Mouse (Mus musculus) forebrain, embryonic 10.5 days (tissue): ENCODE data around the gene Igdcc4. TPM values are rescaled to one million over a fixed set of nuclear protein-coding genes. Genes with fewer than 3 reads are reported as not detected.

Experiments
- DNase-seq: peaks from one replicate; pipeline ENCODE4 v3.0.0-alpha.2; 2017; ENCODE audit warnings: low spot score; ENCODE audit errors: extremely low spot score
- H3K27ac ChIP-seq: fragments of 300-500 bp; sonication (generic); 2 replicates; pipeline ENCODE4 v1.5.1; 2016; ENCODE audit warnings: mild to moderate bottlenecking
- H3K27me3 ChIP-seq: fragments of 300-500 bp; sonication (generic); 2 replicates; pipeline ENCODE4 v1.6.1; 2016; ENCODE audit warnings: mild to moderate bottlenecking; ENCODE audit not compliant: poor library complexity, severe bottlenecking
- H3K36me3 ChIP-seq: fragments of 300-500 bp; sonication (generic); replicated peaks from 2 replicates; pipeline ENCODE4 v1.6.1; 2016; ENCODE audit warnings: mild to moderate bottlenecking, moderate library complexity
- H3K4me1 ChIP-seq: fragments of 300-500 bp; sonication (generic); 2 replicates; pipeline ENCODE4 v1.6.1; 2016
- H3K4me3 ChIP-seq: fragments of 300-500 bp; sonication (generic); 2 replicates; pipeline ENCODE4 v1.5.1; 2016; ENCODE audit warnings: mild to moderate bottlenecking, moderate library complexity
- H3K9me3 ChIP-seq: fragments of 300-500 bp; sonication (generic); 2 replicates; pipeline ENCODE4 v1.6.1; 2016; ENCODE audit warnings: mild to moderate bottlenecking, moderate library complexity
- WGBS: fragments of 180-500 bp; shearing (Covaris S2); methylation state at CpG from one replicate; pipeline ENCODE4 v1.1.7; 2016; 5-methylcytosine and 5-hydroxymethylcytosine counted together
- polyA plus RNA-seq: library from polyadenylated mRNA; unstranded; fragments of >200 nt; fragmentation: Nextera tagmentation; extraction: Ambion mirVana; gene quantifications from 2 replicates; pipeline ENCODE4 v1.2.1, GENCODE M21; 2016

Gene Igdcc4
- polyA plus RNA-seq, 1 experiment from 2014 or later = 8.0 TPM

DNA sequence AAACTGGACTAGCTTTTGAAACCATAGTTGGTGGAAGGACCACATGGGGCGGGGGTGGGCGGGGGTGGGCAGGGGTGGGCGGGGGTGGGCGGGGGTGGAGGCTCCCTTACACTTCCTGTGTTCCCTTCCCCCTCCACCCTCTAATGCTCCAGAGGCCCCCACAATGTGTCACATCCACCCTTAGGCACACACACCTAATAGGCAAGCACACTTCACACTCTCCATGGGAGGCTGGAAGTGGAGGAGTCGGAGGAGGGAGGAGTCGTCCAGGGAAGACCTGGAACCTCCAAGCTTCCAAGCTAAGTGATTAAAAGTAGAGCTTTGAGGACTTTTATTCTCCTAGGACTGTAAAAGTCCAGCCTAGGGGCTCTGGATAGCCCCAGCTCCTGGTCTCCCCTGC is 67.2 kb downstream of the Igdcc4 start:
- peak overlapping the region; percentile 4; the same call in 1 of the 2 replicates for H3K4me3 ChIP-seq
- peaks cover 85% of the 10 kb centered on the region for H3K4me1 ChIP-seq
- DNase-seq = no peak
- H3K9me3 ChIP-seq = no peaks in the 10 kb centered on the region; the same call in 1 of the 2 replicates
- peaks cover 83% of the 10 kb centered on the region for H3K36me3 ChIP-seq
- peak overlapping the region; percentile 75 for H3K27ac ChIP-seq
- 64% methylated on average over 6 of the region's 6 CpGs for WGBS
- H3K27me3 ChIP-seq = no peaks in the 10 kb centered on the region

DNA sequence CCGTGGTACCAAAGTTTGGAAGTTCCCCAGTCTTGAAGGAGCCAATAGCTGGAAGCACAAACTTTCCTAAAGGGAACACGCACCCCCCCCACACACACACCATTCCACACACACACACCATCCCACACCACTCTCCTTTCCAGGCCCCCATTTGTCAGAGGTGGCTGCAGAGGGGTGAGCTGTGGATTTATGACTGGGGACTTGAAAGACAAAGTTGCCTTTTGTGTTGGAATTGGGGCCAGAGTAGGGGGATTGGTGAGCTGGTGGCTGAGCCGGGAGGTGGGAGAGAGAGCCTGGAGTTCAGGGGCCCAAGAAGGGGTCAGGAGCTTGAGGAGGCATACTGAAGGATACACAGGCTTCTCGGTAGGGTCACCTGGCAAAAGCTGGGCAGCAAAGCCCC is 67.7 kb downstream of the Igdcc4 start:
- H3K27ac ChIP-seq = peak overlapping the region; percentile 75
- H3K36me3 ChIP-seq = peaks cover 85% of the 10 kb centered on the region
- peaks cover 85% of the 10 kb centered on the region for H3K4me1 ChIP-seq

DNA sequence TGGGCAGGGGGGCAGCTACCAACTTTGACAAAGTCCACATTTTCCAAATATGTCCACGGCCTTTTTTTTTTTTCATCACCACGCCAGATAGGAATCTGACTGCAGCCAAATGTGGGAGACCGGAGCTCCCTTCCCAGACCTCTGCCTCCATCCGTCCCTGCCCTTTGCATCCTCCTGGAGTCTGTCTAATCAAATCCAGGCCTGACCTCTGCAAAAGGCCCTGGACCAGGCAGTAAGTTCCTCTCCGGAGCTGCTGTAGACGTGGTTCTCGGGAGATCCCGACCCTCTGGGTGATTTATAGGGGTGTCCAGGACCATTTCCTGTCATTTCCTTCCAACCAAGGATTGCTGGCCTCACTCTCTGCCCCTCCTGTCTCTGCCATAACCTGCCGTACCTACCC is 71.4 kb downstream of the Igdcc4 start:
- no peak overlapping the region for H3K4me3 ChIP-seq
- peaks cover 89% of the 10 kb centered on the region for H3K36me3 ChIP-seq
- H3K27me3 ChIP-seq = peaks cover under 1% of the 10 kb centered on the region; the same call in 1 of the 2 replicates
- H3K4me1 ChIP-seq = peaks cover 86% of the 10 kb centered on the region
- 67% methylated on average over 9 of the region's 9 CpGs for WGBS
- no peaks in the 10 kb centered on the region for H3K9me3 ChIP-seq
- DNase-seq = no peak
- H3K27ac ChIP-seq = peak overlapping the region; percentile 67

More for the DNA sequence above, 67.7 kb downstream of the Igdcc4 start:
- H3K27me3 ChIP-seq = no peaks in the 10 kb centered on the region
- no peaks in the 10 kb centered on the region; the same call in 1 of the 2 replicates for H3K9me3 ChIP-seq
- no peak for DNase-seq
- peak overlapping the region; percentile 4; the same call in 1 of the 2 replicates for H3K4me3 ChIP-seq
- WGBS = 47% methylated on average over 4 of the region's 4 CpGs

DNA sequence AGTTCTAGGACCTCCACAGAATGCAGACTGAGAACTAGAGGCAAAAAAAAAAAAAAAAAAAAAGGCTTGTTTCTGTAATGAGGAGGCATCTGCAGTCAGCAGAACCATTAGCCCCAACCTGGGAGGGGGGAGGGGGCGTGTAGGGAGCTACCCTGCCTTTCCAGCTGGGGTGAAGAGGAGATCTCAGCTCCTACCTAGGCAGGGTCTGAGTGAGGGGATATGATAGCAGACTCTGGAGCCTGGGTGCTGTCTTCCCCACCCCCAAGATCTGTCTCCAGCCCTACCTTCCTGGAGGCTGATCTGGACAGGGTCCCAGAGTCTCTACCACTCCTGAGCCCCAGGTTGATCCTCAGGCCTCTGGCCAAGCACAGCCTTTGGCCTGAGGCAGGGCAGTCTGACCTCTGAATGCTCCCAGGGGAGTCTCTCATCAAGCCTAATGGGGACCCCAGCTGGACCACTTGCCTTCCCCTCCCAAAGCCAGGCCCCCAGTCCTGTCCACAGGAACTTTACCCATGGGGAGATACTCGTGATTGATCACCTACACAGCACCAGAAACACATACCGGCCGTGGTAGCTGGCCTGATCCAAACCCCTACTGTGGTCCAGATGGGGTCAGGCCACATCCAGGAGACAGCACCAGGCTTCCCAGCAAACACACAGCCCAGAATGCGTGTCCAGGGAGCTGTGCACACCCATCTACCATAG is 74.1 kb downstream of the Igdcc4 start:
- Histone ChIP-seq H3K27ac (peak overlapping the region; percentile 92), H3K36me3 (peaks cover 93% of the 10 kb centered on the region), H3K4me3 (peak overlapping the region; percentile 34), H3K4me1 (peaks cover 88% of the 10 kb centered on the region), H3K9me3 (no peaks in the 10 kb centered on the region), H3K27me3 (peaks cover 14% of the 10 kb centered on the region; the same call in 1 of the 2 replicates)
- no peak for DNase-seq
- 20% methylated on average over 5 of the region's 5 CpGs for whole genome bisulfite sequencing

DNA sequence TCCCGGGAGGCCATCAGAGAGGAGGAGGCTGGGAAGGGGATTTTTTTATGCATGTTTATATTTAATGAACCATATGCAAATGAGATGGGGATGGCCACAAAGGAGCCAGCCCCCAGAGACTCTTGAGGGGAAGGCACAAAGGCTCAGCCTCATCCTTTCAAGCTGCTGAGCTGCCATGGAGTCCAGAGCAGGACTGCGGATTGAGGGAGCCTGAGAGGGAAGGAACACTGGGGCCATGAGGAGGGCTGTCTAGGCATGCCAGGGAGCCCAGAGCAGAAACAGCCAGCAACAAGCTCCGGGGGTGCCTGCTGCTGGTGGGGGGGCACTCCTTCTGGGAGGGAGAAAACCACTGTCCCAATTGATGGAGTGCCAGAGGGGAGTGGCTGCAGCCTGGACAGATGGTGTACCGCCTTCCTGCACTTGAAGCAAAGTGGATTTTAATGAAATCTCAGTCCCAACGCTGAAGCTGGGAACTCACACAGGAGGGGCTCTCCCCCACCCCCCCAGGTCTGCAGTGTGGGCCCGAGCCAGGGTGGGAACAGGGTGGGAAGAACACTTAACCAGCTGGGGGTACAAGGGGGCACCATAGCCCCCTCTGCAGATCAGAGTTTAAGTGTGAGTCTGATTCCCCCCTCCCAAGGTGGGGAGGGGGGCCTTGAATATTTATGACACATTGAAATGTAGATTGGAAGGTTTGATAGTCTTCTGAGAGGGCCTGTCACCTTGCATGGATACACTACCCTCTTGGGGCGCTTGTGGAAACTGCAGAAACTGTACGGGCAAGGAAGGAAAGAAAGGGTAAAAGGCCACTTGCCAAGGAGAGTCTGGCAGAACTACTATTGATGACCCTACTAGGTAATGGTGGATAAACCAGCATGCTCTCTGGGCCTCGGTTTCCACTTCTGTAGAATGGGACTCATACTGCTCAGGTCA is 74.9 kb downstream of the Igdcc4 start:
- Histone ChIP-seq H3K9me3 (no peaks in the 10 kb centered on the region), H3K4me1 (peaks cover 96% of the 10 kb centered on the region), H3K27ac (peak overlapping the region; percentile 92), H3K4me3 (peak overlapping the region; percentile 34), H3K27me3 (peaks cover 22% of the 10 kb centered on the region; the same call in 1 of the 2 replicates), H3K36me3 (peaks cover 93% of the 10 kb centered on the region)
- WGBS = 34% methylated on average over 9 of the region's 9 CpGs
- peak; percentile 57 for DNase-seq

DNA sequence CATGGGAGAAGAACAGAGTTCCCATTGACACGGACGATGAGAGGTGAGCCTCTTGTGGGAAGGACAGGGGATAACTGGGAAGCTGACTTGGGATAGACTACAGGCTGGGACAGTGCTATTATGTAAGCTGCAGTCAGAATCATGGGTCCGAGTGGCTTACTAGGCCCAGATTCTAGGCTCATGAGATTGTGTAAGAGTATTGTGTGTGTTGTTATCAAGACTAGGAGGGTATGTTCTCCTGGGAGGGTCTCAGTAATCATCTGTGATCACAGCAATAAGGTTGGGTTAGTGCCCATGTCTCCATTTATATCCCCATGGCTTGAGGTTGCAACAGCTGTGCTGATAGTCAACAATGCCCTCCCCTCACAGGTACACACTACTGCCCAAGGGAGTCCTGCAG is 76.2 kb downstream of the Igdcc4 start:
- Histone ChIP-seq H3K4me3 (peak overlapping the region; percentile 39), H3K4me1 (peaks cover 100% of the 10 kb centered on the region)
- 81% methylated on average over 3 of the region's 3 CpGs for WGBS

DNA sequence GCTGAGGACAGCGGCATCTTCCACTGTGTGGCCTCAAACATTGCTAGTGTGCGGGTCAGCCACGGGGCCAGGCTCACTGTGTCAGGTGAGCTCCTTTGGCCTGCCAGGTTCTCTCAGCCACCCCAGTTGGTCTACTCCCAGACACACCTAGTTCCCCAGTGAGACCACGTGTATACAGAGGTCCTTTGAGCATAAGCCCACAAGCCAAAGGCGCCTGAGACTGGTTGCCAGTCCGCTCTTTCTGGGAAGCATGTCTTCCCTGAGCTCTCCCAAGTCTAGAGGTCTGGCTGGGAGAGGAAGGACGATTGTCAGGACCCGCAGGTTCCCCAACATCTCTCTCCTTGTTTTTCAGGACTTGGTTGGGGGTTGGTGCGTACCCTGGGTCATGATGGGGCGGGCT is 76.6 kb downstream of the Igdcc4 start:
- peak overlapping the region; percentile 92 for H3K27ac ChIP-seq
- no peak for DNase-seq
- H3K9me3 ChIP-seq = no peaks in the 10 kb centered on the region
- WGBS = 31% methylated on average over 10 of the region's 10 CpGs
- H3K4me3 ChIP-seq = peak overlapping the region; percentile 39
- peaks cover 34% of the 10 kb centered on the region for H3K27me3 ChIP-seq
- peaks cover 100% of the 10 kb centered on the region for H3K4me1 ChIP-seq
- H3K36me3 ChIP-seq = peaks cover 94% of the 10 kb centered on the region

More for the DNA sequence above, 76.2 kb downstream of the Igdcc4 start:
- DNase-seq = no peak
- Histone ChIP-seq H3K27me3 (peaks cover 30% of the 10 kb centered on the region), H3K27ac (peak overlapping the region; percentile 92), H3K9me3 (no peaks in the 10 kb centered on the region), H3K36me3 (peaks cover 94% of the 10 kb centered on the region)

DNA sequence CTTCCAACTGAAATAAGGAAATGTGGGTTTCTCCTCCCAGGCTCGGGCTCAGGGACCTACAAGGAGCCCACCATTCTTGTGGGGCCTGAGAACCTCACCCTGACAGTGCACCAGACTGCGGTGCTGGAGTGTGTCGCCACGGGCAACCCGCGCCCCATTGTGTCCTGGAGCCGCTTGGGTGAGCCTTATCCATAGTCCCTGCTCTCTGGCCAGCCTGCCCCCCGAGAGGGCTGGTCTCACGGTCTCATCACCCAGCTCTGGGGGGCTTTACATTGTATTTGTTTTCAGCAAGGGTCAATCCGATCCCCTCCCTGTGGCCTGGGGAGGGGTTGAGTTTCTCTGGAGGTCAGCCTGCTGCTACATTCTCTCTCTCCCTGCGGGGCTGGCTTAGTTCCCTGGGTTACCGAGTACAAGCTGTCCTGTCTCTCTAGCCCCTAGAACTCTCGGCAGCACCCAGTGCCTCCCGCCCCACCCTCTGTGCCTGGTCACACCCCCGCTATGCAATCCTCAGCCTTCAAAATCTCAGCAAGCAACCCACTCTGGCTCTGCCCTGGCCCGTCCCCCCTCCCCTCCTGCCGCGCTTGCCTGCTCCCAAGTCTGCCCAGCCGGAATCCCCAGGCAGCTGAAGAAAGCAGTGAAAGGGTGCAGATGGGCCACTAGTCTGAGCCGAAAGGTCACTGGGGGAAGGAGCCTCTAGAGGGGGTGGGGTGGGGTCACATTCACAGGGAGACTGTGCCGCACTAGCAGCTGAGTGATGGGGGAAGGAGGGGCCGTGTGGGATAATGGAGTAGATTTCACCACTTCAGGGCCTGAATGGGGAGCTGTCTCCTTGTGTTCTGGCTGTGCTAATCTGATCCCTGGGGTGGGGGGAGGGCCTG is 77.3 kb downstream of the Igdcc4 start:
- H3K9me3 ChIP-seq = no peaks in the 10 kb centered on the region
- H3K27ac ChIP-seq = peak overlapping the region; percentile 92
- peak; percentile 84 for DNase-seq
- H3K4me1 ChIP-seq = peaks cover 94% of the 10 kb centered on the region
- peak overlapping the region; percentile 39 for H3K4me3 ChIP-seq
- H3K36me3 ChIP-seq = peaks cover 94% of the 10 kb centered on the region
- under 1% methylated on average over 22 of the region's 22 CpGs for WGBS
- H3K27me3 ChIP-seq = peaks cover 34% of the 10 kb centered on the region

DNA sequence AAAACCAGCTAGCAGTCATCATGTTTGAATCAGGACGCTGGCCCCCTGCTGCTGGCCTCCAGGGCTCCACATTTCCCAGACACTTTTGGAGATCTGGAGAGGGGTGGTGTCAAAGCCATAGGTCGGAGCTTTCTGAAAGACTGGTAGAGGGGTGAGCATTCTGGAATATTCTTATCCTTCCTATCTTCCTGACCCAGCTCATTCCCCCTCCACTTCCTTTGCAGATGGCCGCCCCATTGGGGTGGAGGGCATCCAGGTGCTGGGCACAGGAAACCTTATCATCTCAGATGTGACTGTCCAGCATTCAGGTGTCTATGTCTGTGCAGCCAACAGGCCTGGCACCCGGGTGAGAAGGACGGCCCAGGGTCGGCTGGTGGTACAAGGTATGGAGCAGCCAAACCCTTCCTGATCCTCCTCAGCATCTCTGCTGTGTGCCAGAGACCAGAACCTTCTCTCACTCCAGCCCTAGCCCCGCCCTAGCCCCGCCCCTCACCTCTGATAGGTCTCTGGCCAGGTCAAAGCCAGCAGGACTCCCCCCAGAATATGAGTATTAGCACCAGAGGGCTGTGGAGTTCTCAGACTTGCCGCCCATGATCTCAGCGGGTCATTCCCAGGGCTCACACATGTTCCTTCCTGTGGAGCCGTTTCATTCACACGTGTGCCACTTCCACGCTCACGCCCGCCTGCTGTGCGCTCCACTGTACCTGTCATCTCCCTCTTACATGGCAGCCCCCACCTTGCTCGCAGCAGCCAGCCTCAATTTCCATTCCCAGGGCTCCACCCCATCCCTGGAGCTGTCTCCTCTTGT is 78.7 kb downstream of the Igdcc4 start:
- 36% methylated on average over 17 of the region's 17 CpGs for WGBS
- peaks cover 95% of the 10 kb centered on the region for H3K36me3 ChIP-seq
- H3K4me1 ChIP-seq = peaks cover 82% of the 10 kb centered on the region
- H3K27me3 ChIP-seq = peaks cover 36% of the 10 kb centered on the region
- no peaks in the 10 kb centered on the region for H3K9me3 ChIP-seq
- peak overlapping the region; percentile 92 for H3K27ac ChIP-seq
- no peak overlapping the region for H3K4me3 ChIP-seq
- DNase-seq = no peak
